Mouse (Mus musculus): ENCODE measurements at regions not wholly inside any gene's neighbourhood (a gene's known extent, or its start where the extent isn't known, plus 50 kb on each side); places are given as distances from the start of the nearest gene placed in this dataset.

DNA sequence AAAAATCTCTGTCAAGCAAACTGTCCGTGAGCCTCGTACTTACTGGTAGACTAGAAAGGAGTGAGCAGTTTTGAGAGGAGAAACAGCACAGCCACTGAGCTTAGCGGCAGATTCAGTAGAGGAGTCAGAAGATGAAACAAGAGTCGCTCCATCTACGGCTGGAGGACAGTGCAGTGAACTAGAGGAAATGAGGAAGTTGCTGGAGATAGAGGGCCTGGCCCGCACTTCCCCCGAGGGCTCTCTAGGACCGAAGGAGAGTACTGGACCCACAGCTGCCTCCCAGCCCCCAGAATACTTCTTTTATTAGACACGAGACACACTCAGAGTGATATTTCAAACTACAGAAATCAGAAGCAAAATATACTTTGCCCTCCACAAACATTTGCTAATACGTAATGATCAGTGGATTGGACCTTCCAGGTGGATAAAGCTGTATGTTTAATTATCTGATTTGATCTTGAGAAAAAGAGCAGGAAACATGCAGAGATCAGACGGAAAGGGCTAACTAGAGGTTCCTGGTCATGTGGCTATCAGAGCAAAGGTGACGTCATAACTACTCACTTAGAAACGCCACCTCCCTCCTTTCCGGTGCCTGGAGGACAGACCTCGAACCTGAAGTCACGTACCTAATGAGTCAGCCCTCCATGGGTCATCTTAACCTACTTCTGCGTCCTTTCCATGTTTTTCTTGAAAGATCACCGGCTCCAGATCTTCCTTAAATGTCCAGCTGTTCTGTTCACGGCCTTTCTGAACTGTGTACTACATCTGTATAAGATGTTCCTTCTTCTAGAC is 277.9 kb downstream of the Basp1 start:
- no peak for TF ChIP-seq POU5F1 (IDR thresholded peaks at IDR 0.05; ENCODE audit: borderline replicate concordance, low read length)
- no peak for TF ChIP-seq NANOG (IDR thresholded peaks at IDR 0.05; ENCODE audit: borderline replicate concordance, low read length)
- no peak for TF ChIP-seq CTCF (conservative IDR thresholded peaks at IDR 0.05; ENCODE audit: low read length)
- no peaks in the 10 kb centered on the region for H3K36me3 ChIP-seq (ENCODE audit: insufficient read depth, low read length)
- H3K27me3 ChIP-seq (ENCODE audit: insufficient read depth, low read length), result no peaks in the 10 kb centered on the region
- no peaks in the 10 kb centered on the region for H3K9me3 ChIP-seq (ENCODE audit: low read length)
- H3K4me3 ChIP-seq (replicated peaks; ENCODE audit: low read length), result no peak overlapping the region
- no peaks in the 10 kb centered on the region for H3K4me1 ChIP-seq (replicated peaks; ENCODE audit: low read depth, low read length)

DNA sequence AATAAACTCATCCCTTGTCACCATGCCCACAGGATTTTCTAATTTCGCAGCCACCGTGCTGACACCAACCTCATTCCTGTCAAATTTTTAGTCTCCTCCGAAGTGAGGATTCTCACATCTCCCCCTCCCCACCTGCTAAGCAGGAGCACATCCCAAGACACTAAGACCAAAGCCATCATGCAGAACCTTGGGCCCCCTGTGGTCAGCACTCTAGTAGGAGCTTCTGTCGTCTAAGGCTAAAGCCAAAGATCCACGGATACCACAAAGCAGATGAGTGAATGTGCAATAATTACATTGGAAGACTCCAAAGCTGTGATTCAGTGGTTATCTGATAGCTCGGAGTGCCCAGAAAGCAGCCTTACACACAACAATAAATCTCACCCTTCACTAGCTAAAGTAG is 283.5 kb downstream of the Basp1 start:
- no peaks in the 10 kb centered on the region for H3K36me3 ChIP-seq (ENCODE audit: insufficient read depth, low read length)
- no peak overlapping the region for H3K4me3 ChIP-seq (replicated peaks; ENCODE audit: low read length)
- no peak for TF ChIP-seq CTCF (conservative IDR thresholded peaks at IDR 0.05; ENCODE audit: low read length)
- no peak for TF ChIP-seq NANOG (IDR thresholded peaks at IDR 0.05; ENCODE audit: borderline replicate concordance, low read length)
- TF ChIP-seq POU5F1 (IDR thresholded peaks at IDR 0.05; ENCODE audit: borderline replicate concordance, low read length), result no peak
- no peaks in the 10 kb centered on the region for H3K4me1 ChIP-seq (replicated peaks; ENCODE audit: low read depth, low read length)
- no peaks in the 10 kb centered on the region for H3K9me3 ChIP-seq (ENCODE audit: low read length)
- H3K27me3 ChIP-seq (ENCODE audit: insufficient read depth, low read length), result no peaks in the 10 kb centered on the region

DNA sequence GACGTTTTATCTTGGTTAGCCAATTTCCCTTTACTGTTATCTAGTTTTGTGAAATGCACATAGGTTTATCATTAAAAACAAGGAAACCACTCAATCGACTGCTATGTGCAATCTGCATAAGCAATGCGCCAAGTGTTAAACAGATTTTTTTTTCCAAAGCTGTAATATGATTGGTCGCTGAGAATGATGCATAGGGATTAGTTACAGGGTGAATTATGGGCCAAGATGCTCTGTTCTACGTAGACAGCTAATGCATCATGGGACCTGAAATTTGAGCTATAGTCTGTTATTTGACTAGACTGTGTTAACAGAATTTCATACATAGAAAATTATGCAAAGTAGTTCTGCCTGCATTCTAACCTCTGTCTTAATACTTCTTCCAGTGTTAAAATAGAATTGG is 284.0 kb downstream of the Basp1 start:
- H3K27me3 ChIP-seq (ENCODE audit: insufficient read depth, low read length), result no peaks in the 10 kb centered on the region
- TF ChIP-seq NANOG (IDR thresholded peaks at IDR 0.05; ENCODE audit: borderline replicate concordance, low read length) (no peak), POU5F1 (IDR thresholded peaks at IDR 0.05; ENCODE audit: borderline replicate concordance, low read length) (no peak), CTCF (conservative IDR thresholded peaks at IDR 0.05; ENCODE audit: low read length) (no peak)
- H3K4me1 ChIP-seq (replicated peaks; ENCODE audit: low read depth, low read length), result no peaks in the 10 kb centered on the region
- H3K36me3 ChIP-seq (ENCODE audit: insufficient read depth, low read length), result no peaks in the 10 kb centered on the region
- H3K4me3 ChIP-seq (replicated peaks; ENCODE audit: low read length), result no peak overlapping the region
- no peaks in the 10 kb centered on the region for H3K9me3 ChIP-seq (ENCODE audit: low read length)

DNA sequence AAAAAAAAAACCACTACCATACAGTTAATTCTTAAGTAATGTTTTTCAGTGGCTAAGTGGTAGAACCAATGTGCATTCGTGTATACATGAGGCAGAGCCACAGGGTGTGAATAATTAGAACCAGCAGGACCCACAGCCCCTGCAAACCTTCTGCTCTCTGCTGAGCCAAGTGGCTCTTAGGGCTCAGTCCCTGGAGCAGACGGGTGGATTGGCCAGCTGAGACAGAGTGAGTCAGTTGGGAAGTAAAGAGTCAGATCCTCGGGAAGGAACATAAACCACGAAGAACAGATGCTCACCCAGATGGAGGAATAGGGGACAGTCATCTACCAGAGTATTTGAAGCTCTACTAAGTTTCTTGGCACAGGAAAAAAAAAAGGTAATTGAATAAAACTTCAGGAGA is 293.1 kb downstream of the Basp1 start:
- no peaks in the 10 kb centered on the region for H3K9me3 ChIP-seq (ENCODE audit: low read length)
- no peaks in the 10 kb centered on the region for H3K36me3 ChIP-seq (ENCODE audit: insufficient read depth, low read length)
- H3K4me3 ChIP-seq (replicated peaks; ENCODE audit: low read length), result no peak overlapping the region
- H3K27me3 ChIP-seq (ENCODE audit: insufficient read depth, low read length), result no peaks in the 10 kb centered on the region
- no peaks in the 10 kb centered on the region for H3K4me1 ChIP-seq (replicated peaks; ENCODE audit: low read depth, low read length)
- TF ChIP-seq POU5F1 (IDR thresholded peaks at IDR 0.05; ENCODE audit: borderline replicate concordance, low read length), result no peak
- no peak for TF ChIP-seq NANOG (IDR thresholded peaks at IDR 0.05; ENCODE audit: borderline replicate concordance, low read length)
- no peak for TF ChIP-seq CTCF (conservative IDR thresholded peaks at IDR 0.05; ENCODE audit: low read length)

DNA sequence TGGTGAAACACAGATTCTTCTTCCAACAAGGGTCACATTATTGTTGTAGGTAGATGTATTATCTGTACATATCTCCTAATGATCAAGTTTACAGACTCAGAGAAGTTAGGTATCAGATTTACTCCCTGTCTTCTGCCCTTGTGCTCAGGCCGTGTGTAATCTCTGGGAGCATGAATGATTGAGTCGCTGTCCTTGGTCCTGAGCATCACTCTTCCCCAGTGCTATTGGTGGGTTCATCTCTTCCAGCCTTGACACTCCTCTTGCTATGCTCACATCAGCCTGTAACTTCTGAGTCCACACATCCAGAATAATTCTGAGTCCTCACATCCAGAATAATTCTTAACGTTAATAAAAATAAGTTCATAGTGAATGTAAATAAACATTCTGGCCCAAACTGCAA is 295.6 kb downstream of the Basp1 start:
- H3K9me3 ChIP-seq (ENCODE audit: low read length), result no peaks in the 10 kb centered on the region
- TF ChIP-seq NANOG (IDR thresholded peaks at IDR 0.05; ENCODE audit: borderline replicate concordance, low read length), result no peak
- TF ChIP-seq CTCF (conservative IDR thresholded peaks at IDR 0.05; ENCODE audit: low read length), result no peak
- no peak for TF ChIP-seq POU5F1 (IDR thresholded peaks at IDR 0.05; ENCODE audit: borderline replicate concordance, low read length)
- H3K4me3 ChIP-seq (replicated peaks; ENCODE audit: low read length), result no peak overlapping the region
- H3K27me3 ChIP-seq (ENCODE audit: insufficient read depth, low read length), result no peaks in the 10 kb centered on the region
- H3K4me1 ChIP-seq (replicated peaks; ENCODE audit: low read depth, low read length), result no peaks in the 10 kb centered on the region
- H3K36me3 ChIP-seq (ENCODE audit: insufficient read depth, low read length), result no peaks in the 10 kb centered on the region

DNA sequence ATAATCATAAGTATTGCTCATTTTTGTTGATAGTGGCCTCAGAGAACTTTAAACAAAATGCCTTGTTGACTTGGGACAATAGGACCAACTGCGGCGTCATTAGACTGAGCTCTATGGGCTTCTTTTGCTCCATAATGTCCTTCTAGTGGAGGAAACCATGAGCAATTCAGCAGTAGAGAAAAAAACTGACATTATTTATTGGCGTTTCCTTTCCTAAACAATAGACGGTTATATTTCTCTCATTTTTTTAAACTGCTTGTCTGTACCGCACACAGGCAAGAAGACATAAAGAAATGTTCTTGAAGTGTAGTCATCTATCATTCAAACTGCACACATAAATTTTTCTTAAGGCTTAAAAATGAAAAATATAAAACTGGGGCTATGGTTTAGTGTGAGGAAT is 310.8 kb downstream of the Basp1 start:
- Histone ChIP-seq H3K4me3 (replicated peaks; ENCODE audit: low read length) (no peak overlapping the region), H3K9me3 (ENCODE audit: low read length) (no peaks in the 10 kb centered on the region), H3K36me3 (ENCODE audit: insufficient read depth, low read length) (no peaks in the 10 kb centered on the region), H3K4me1 (replicated peaks; ENCODE audit: low read depth, low read length) (no peaks in the 10 kb centered on the region), H3K27me3 (ENCODE audit: insufficient read depth, low read length) (no peaks in the 10 kb centered on the region)
- TF ChIP-seq POU5F1 (IDR thresholded peaks at IDR 0.05; ENCODE audit: borderline replicate concordance, low read length) (no peak), CTCF (conservative IDR thresholded peaks at IDR 0.05; ENCODE audit: low read length) (no peak), NANOG (IDR thresholded peaks at IDR 0.05; ENCODE audit: borderline replicate concordance, low read length) (no peak)

DNA sequence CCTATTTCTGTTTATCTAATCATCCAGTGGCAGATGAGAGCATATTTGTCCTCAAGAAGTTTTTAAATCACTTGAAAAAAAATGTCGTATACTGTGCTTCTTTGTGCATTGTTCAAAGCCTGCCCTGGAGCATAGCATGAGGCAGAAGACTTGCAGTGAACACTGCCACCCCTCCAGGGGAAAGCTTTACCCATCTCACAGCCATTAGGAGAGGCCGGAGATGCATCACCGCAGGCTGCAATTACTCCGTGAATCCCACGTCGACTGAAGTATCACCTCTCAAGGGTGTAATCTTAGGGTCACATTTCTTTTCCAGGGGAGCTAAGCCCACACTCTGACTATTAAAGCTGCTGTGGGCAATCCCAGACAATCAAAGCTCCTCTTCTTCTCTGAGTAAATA is 319.8 kb downstream of the Basp1 start:
- TF ChIP-seq NANOG (IDR thresholded peaks at IDR 0.05; ENCODE audit: borderline replicate concordance, low read length) (no peak), POU5F1 (IDR thresholded peaks at IDR 0.05; ENCODE audit: borderline replicate concordance, low read length) (no peak), CTCF (conservative IDR thresholded peaks at IDR 0.05; ENCODE audit: low read length) (no peak)
- Histone ChIP-seq H3K4me1 (replicated peaks; ENCODE audit: low read depth, low read length) (no peaks in the 10 kb centered on the region), H3K9me3 (ENCODE audit: low read length) (no peaks in the 10 kb centered on the region), H3K27me3 (ENCODE audit: insufficient read depth, low read length) (no peaks in the 10 kb centered on the region), H3K36me3 (ENCODE audit: insufficient read depth, low read length) (no peaks in the 10 kb centered on the region), H3K4me3 (replicated peaks; ENCODE audit: low read length) (no peak overlapping the region)

DNA sequence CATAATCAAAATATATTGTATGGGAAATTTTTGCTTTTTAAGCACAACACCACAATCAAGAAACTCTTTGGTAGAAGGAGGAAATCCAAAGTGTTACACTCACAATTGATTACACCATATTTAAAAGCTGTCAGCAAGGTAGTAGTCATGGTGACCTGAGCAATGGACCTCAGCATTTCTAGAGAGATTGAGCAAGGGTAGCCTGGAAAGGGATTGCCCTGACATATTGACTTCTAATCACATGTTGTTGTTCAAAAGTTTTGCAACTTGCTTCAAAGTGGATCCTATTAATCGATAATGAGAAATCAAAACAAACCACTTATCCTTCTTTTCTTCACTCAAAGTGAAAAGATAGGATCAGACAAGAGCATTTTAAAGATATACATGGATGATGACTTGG is 343.9 kb downstream of the Basp1 start:
- TF ChIP-seq CTCF (conservative IDR thresholded peaks at IDR 0.05; ENCODE audit: low read length) (no peak), NANOG (IDR thresholded peaks at IDR 0.05; ENCODE audit: borderline replicate concordance, low read length) (no peak), POU5F1 (IDR thresholded peaks at IDR 0.05; ENCODE audit: borderline replicate concordance, low read length) (no peak)
- H3K4me1 ChIP-seq (replicated peaks; ENCODE audit: low read depth, low read length), result no peaks in the 10 kb centered on the region
- no peak overlapping the region for H3K4me3 ChIP-seq (replicated peaks; ENCODE audit: low read length)
- H3K27me3 ChIP-seq (ENCODE audit: insufficient read depth, low read length), result no peaks in the 10 kb centered on the region
- no peaks in the 10 kb centered on the region for H3K36me3 ChIP-seq (ENCODE audit: insufficient read depth, low read length)
- H3K9me3 ChIP-seq (ENCODE audit: low read length), result no peaks in the 10 kb centered on the region

DNA sequence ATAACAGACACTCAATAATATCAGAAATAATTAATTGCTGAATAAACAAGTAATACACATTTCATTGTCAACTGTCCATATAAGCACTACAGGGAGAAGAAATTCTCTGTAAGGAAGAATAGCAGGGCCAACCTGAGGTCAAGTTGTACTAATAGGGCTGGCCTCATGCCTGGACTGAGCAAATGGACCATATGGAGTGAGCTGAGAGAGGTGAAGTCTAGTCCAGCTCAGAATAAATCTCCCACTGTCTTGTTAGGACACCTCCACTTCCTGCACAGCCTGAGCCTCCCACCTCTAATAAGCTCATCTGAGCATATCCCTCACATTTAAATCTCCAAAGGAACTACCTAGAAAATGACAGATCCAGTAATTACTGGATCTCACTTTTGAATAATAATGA is 354.2 kb downstream of the Basp1 start:
- no peaks in the 10 kb centered on the region for H3K36me3 ChIP-seq (ENCODE audit: insufficient read depth, low read length)
- TF ChIP-seq POU5F1 (IDR thresholded peaks at IDR 0.05; ENCODE audit: borderline replicate concordance, low read length), result no peak
- no peak for TF ChIP-seq CTCF (conservative IDR thresholded peaks at IDR 0.05; ENCODE audit: low read length)
- TF ChIP-seq NANOG (IDR thresholded peaks at IDR 0.05; ENCODE audit: borderline replicate concordance, low read length), result no peak
- no peaks in the 10 kb centered on the region for H3K27me3 ChIP-seq (ENCODE audit: insufficient read depth, low read length)
- no peaks in the 10 kb centered on the region for H3K9me3 ChIP-seq (ENCODE audit: low read length)
- H3K4me1 ChIP-seq (replicated peaks; ENCODE audit: low read depth, low read length), result no peaks in the 10 kb centered on the region
- H3K4me3 ChIP-seq (replicated peaks; ENCODE audit: low read length), result no peak overlapping the region
